Mouse (Mus musculus) right cerebral cortex, postnatal 36 days (tissue): ENCODE results near the gene Atp13a5.
A peak's percentile ranks its signal among the peaks of the same experiment; 100 is the strongest.

Experiments used
- DNase-seq, 2 experiments: peaks; one replicate each; pipeline ENCODE4 v3.0.0; 2022; ENCODE audit warnings: low spot score in 2 of 2, mixed read lengths in 1 of 2

The Atp13a5 gene

DNA sequence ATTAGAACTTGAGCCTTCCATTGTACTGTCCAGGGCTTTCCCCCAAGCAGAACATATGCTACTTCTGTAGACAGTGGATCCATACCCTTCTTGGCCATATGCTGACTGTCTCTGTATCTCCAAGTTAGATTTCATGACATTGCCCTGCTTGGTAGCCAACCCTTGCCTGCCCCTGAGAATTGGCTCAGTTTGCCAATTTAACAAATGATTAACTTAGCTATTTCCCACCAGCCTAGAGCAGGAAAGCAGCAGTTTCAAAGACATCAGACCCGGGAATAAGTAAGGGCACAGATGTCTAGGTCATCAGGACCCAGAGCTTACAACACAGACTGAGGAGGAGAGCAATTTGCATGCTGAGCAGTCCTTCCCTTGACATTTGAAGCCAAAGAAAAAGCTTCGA, 173.0 kb downstream of the Atp13a5 start:
- no peak for DNase-seq

DNA sequence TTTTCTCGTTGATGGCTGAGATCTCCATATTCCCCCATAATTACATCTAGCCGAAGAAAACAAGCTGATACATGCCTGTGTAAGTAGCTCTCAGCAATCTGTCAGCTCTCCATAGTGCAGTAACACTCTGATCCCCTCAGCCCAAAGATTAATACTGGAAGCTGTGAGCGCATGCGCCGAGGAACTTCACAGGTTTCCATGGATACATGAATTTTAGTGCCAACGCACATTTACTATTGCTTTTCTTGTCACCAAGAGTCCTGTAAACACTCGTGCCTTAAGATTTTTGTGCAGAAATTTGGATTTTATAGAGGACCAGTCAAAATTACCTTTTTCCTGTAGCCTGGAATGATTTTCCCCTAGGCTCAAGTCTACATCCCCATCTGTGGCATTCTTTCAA, 173.7 kb downstream of the Atp13a5 start:
- peak; percentile 34 to 36 for DNase-seq

DNA sequence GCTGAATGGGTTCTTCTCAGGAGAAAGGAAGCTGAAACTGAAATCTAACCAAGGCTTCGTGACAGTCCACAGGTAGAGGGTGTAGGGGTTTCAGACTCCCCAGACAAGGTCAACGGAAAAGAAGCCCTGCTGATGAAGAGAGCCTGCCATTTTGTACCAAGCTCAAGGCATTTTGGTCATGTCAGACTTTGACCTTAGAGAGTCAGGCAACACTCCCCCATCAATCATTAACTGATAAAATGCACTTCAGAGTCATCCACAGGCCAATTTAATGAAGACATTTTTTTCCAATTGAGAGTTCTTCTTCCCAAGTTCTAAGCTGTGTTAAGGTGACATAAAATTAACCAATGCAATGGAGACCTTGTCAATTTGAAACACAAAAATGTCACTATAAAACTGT, 177.4 kb downstream of the Atp13a5 start:
- no peak for DNase-seq

DNA sequence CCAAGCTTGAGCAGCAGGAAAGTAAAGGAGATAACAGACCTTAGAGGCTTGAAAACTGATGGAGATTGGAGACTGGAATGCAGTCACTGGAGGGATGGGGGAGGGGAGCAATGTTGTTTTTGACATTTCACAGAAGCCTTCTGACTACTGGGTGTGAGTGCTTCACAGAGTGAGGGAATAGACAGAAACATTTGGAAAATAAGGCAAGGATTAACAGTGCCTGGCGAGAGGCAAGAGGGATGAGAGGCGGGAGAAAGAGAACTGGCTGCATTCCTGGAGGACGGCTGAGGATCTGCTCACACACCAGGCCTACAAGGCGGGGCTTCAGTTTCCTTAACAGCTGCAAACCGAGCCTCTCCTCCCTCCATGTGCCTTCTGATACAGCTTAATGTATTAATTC, 180.1 kb downstream of the Atp13a5 start:
- DNase-seq = peak; percentile 34 to 55

DNA sequence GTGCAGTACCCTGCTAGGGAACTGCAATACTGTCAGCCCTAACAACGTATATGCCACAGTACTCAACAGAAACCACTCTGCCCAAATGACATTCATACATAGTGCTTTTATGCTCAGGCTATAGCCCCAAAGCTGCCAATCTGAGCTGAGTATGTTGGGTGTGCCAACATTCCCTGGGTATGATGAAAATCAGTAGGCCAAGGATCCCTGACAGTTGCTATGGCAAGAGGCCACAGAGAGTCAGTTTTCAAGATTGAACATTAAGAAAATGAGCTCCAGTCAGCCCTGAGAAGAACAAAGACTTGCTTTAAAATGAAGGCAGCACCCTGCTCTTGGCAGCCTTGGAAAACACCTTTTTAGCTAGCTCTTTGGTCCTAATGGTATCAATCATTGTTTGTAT, 183.4 kb downstream of the Atp13a5 start:
- DNase-seq = no peak

DNA sequence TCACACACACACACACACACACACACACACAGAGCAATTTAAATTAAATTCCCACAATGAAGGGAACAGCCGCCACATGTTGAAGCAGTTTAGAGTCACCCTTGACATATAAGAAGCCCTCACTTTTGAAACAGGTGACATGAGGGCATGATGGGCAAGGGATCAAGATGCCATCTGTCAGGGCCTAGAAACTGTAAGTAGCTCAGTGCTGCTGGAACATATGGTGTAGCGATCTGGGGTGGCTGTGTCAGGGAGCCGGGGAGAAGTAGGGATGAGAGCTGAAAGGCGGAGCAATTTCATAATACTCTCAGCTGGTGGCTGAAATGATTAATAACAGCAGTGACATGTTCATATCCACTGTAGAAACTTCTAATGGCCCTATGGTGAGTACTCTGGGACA, 184.6 kb downstream of the Atp13a5 start:
- no peak for DNase-seq

DNA sequence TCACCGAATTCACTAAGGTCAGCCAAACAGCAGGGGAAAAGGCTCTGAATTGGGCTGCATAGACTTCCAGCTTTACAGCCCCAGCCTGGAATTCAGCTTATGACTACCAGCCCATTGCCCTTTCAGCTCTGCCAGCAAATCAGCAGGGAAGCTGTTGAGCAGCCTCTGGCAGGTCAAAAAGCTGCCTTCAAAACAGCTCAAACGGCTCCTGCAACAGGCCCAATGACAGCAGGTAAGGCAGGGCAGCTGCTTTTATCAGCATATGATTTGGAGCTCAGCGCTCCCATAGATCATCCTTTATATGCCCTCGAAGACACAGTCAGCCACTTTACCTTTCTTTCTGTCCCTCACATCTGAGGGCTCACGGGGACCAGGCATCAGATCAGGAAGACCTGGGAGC, 185.6 kb downstream of the Atp13a5 start:
- DNase-seq = no peak
